Mouse (Mus musculus): ENCODE measurements around the gene Psmd14.

Psmd14 gene

DNA sequence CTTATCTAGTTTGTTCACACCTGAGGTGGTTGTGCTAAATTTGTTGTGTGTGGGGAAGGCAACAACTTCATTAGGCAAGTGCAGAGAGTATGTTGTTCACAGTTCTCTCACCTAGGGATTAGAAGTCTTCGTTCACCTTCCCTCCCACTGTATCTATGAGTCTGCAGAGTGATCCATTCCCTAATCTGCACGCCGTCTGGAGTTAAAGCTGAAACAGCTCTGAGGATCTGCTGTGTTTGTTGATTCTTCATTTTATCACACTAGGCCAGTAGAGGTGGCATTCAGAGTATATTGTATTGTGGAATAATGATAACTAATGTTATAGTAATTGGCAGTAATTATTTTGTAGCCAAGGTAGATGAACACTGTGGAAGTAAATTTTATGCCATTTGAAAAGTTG lies 48.5 kb downstream of the Psmd14 start:
- no peak for DNase-seq (ENCODE audit: low spot score in 2 of 2)

DNA sequence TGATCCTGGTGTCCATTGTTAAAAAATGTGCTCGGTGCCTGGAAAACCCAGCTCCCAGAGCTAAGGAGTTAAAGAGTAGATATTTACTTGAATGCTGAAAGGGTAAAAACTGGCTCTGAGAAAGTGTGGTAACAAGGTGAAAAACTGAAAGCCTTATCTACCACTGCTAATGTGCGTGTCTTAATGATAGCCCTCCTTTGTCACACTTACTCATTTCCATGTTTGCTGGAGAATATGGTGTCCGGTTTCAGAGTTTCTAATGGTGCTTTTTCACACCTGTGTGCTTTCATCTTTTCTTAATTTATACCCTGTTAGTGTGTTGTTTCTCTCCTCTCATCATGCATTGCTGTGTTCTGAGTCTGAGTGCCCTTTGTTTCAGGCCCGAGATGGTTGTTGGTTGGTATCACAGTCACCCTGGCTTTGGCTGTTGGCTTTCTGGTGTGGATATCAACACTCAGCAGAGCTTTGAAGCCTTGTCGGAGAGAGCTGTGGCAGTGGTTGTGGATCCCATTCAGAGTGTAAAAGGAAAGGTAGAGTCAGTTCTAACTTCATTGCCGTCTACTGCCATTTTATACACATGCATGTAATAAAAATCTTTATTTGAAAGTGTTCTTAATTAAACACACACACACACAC lies 53.1 kb downstream of the Psmd14 start:
- no peak for DNase-seq (ENCODE audit: low spot score in 2 of 2)

DNA sequence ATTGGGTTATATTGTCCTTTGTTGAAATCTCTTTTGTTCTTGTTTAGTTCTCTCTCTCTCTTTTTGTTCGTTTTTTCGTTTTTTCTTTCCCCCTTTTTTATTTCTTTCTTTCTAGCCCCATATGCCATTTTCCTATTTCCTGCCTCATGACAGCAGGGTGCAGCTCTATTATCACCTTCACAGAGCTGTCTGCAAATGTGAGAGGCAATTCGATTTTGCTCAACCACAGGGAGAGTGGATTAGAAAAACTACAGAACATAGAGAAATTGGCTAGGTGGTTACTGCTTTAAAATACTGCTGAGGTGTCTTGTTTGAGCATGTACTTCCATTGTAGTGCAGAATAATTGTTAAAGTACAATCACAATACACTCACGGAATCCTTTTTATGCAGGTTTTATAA lies 54.0 kb downstream of the Psmd14 start:
- DNase-seq (ENCODE audit: low spot score in 2 of 2): no peak

DNA sequence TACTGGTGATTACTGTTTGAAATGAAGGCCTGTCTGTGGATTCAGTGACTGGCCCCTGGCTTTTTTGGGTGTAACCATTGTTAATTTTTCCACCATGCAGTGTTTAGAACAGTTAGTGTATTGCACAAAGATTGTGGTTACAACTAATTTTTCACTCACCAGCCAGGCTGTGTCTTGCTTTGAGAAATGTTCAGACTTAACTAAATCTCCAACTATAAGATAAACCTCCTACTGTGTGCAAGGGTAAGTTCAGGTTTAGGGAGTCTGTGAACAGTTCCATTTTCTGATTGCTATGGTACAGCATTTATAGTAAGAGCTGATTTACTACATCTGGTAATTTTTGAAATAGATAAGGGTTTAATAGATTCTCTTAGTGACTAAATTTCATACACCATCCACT lies 69.3 kb downstream of the Psmd14 start:
- no peak for DNase-seq (ENCODE audit: low spot score in 2 of 2)

DNA sequence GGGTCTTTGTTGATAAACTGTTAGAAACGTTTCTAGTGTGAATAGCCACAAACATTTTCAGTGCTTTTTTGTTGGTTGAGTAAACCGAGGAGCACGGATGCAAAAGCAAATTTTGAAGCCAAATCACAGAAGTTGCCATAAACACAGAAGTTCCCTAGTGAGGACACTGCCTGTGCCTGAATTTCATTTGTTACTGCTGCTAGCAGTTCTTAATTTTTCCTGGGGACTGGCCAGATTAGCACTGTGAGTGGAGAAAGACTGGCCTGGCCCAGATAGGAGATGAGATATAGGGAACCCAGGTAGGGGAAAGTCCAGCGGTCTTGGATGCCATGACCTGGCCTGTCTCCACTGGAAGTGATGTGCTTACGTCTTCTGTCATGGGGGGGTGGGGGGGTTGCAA lies 83.5 kb downstream of the Psmd14 start:
- no peak for DNase-seq (ENCODE audit: low spot score in 2 of 2)

DNA sequence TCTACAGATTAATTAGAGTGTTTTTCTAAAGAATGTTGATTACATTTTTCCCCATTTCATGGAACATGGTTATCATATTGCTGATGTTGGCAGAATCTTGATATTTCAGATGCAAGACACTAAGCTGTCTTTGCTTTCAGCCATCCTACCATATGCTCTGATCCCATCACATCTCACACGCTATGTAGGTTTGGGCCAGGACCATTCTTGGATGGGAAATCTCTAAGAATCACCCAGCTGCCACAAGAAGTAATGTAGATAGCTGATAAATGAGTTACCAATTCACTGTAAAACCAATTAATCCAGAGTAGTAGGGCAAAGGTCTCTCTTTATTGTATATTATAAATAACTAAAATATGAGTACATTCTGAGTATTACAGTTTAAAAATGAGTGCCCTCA lies 86.6 kb downstream of the Psmd14 start:
- no peak for DNase-seq (ENCODE audit: low spot score in 2 of 2)

DNA sequence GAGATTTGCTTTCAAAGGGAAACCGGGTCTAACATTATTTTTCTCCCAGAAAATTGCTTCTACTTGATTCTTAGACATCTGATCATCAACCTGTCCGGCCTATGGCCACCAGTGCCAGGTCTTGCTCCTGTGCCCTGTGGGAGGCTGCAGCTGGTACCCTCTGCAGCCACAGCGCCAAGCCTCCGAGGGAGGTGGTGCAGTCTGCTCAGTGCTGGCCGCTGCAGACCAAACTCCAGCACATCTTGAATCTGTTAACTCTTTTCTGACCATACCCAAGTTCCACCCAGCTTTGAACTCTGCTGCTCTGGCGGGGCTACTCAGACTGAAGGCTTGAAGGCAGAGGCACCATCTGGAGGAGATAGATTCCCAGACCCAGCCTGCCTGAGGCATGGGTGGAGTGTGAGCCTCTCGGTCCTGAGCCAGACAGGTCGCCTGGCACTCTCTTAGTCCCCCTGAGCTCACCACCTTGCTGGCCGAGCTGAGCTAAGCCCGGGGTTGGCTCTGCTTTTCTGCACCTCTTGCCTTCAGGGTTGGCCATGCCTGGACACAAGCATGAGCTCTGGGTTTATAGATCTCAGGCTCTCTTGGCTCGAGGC lies 91.3 kb downstream of the Psmd14 start, which contains the start of gene Tbr1:
Tbr1 (plus strand) TSS at position 275 of the 596 bp plus-strand sequence.
- no peak for DNase-seq (ENCODE audit: low spot score in 2 of 2)

DNA sequence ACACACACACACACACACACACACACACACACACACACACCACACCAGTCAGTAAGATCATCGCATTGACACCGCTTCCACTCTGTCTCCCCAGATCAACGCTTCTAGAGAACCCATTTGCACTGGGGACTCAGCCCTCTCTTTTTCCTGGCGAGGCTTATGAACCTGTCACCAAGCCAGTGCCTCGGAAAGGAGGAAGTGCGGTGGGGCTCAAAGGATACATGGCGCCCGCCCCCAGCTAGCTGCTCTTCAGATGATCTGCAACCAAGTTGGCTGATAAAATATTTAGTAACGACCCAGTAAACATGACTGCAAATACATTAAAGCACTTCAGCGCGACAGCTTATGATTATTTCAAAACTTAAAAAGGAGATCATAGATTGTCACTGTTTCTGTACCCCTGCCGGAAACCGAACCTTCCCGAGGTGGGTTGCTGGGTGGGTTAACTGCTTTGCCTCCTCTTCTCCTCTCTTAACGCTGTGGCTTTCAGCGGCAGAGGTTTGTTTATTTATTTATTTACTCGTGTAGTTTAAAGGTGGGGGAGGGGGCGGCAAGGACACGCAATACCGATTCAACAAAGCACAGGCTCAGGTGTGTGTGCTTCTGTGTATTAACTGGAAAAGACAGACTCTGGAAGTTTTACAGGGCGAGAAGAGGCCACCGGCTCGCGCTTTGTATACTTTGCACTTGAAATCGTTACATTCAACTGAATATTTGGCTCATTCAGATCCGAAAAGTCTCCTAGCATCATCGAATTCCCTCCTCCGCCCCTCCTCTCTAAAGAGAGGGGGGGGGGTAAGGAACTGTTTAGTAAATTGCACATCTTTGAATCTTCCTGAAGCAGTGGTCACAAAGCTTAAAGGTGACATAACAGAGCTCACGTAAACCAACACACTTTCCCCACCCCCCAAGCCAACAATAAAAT lies 92.2 kb downstream of the Psmd14 start:
- no peak for DNase-seq (ENCODE audit: low spot score in 2 of 2)

DNA sequence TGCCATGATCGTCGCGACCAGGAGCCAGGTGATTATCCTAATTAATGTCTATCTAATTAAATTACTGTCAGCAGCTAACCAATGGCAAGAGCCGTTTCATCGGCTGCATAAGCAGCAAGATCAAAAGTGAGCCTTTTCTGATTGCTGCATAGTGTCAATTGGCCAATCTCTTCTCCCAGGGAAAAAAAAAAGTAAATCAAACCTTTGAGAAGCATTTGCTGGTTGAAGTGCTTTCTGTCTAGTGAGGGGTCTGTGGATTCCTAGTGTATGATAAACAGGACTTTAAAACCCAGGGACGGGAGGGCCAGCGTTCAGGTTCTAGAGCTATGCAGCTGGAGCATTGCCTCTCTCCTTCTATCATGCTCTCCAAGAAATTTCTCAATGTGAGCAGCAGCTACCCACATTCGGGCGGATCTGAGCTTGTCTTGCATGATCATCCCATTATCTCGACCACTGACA lies 92.9 kb downstream of the Psmd14 start:
- no peak for DNase-seq (ENCODE audit: low spot score in 2 of 2)

DNA sequence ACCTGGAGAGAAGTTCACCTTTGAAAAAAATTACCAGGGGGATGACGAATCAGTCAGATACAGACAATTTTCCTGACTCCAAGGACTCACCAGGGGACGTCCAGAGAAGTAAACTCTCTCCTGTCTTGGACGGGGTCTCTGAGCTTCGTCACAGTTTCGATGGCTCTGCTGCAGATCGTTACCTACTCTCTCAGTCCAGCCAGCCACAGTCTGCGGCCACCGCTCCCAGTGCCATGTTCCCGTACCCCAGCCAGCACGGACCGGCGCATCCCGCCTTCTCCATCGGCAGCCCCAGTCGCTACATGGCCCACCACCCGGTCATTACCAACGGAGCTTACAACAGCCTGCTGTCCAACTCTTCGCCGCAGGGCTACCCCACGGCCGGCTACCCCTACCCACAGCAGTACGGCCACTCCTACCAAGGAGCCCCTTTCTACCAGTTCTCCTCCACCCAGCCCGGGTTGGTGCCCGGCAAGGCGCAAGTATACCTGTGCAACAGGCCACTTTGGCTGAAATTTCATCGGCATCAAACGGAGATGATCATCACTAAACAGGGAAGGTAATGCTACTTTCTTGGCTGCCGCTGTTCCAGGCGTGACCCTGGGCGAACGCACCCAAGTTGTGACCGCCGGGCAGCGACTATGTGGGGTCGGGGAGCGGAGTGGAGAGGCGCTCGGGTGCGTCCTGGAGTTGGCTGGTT lies 93.5 kb downstream of the Psmd14 start:
- DNase-seq (ENCODE audit: low spot score in 2 of 2): no peak

DNA sequence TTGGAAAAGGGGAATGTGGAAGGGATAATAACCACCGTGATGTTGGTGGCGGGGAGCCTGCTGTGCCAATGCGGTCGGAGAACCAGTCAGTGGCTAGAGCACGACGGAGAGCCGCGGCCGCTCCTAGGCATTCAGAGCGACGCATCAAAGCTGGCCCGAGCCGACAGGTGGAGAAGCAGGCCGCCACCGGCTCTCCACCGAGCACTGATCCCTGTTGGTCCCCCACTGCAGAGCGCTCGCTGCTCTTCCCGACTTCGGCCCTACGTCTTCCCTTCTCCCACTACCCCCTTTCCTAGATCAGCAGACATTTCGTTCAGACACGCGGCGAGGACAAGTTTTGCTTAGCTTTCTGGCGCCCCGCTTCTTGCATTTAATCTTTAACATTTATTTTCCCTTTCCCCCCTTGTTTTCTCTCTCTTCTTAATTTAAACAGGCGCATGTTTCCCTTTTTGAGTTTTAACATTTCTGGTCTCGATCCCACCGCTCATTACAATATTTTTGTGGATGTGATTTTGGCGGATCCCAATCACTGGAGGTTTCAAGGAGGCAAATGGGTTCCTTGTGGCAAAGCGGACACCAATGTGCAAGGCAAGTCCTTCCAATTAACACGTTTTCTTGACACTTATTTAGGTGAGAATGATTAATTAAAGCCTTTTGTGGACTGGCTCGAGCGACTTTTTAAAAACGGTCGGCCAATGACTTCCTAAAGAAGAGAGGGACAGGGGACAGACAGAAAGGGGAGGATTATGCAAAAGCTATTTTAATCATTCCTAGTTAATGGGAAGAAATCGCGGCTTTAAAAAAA lies 94.2 kb downstream of the Psmd14 start:
- DNase-seq (ENCODE audit: low spot score in 2 of 2): no peak

DNA sequence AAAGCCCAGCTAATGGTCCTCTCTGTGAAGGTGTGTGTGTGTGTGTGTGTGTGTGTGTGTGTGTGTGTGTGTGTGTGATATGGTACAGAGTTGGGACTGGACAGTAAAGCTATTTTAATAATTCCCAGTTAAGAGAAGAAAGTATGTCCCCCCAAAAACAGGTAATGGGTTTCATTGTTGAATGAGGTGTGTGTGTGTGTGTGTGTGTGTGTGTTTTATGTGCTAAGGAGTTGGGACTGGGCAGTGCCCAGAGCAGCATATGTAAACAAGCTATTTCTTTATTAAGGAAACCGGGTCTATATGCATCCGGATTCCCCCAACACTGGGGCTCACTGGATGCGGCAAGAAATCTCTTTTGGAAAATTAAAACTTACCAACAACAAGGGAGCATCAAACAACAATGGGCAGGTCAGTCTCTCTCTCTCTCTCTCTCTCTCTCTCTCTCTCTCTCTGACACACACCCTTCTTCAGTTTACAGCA lies 94.9 kb downstream of the Psmd14 start:
- no peak for DNase-seq (ENCODE audit: low spot score in 2 of 2)

DNA sequence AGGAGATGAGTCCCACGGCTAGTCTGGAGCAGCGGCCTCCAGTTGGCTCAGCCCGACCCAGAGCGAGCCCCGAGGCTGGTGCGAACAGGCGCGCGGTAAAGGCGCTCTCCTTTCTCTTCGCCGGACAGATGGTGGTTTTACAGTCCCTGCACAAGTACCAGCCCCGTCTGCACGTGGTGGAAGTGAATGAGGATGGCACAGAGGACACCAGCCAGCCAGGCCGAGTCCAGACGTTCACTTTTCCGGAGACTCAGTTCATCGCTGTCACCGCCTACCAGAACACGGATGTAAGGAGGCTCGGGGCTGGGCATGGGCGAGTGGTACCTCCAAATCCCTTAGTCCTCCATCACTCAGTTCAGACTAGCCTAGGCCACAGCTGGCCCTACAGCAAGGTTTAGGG lies 95.7 kb downstream of the Psmd14 start:
- DNase-seq (ENCODE audit: low spot score in 2 of 2): no peak

DNA sequence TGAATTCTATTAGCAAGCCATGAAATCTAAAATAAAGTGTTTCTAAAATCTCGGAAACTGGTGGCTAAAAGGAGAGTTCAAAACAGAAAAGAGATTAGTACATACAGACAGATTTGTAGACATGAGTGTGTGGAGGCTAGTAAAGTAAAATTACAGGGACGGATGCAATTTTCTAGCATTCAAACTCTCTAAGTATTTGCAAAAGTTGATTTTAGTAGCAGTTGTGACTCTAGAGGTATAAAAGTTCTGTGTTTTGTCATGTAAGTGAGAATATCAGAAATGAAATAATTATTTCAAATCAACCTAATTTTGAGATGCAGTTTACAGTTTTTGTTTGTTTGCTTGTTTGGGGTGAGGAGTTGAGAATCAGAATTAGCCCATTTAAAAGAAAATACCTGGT lies 96.3 kb downstream of the Psmd14 start:
- DNase-seq (ENCODE audit: low spot score in 2 of 2): no peak

DNA sequence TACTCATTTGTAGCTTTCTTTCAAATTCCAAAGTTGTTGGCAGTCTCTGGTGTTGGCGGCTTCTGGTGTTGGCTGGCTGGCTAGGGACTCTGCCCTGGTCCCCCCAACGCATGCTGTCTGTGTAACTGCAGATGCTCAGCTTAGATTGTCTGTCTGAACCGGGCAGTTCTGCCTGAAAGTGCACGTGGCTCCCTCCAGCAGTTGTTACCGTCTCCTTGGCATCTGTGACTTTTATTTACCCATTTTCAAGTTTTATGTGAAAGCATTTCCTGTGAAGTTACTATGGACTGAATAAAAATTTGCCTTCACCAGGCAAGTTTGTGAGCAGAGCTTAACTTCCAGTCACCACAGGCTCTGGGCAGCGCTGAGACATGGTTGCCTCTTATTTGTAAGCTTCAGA lies 97.3 kb downstream of the Psmd14 start:
- DNase-seq (ENCODE audit: low spot score in 2 of 2): no peak

DNA sequence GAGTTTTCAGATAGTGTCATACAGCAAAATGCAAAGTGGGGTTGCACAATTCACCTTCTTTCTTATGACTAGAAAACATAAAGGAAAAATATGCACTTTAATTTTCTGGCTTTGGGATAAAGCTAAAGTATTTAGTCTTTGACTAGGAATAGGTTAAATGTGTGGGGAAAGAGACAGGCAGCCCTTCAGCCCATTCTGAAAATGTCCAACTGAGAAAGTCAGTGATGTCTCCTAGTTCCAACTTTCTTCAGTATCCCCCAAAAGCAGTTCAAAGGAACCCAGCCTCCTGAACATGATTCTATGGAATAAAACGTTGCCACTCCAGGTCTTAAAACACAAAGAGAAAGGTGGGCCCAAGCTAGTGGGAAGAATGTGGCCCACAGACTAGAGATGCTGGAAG lies 97.9 kb downstream of the Psmd14 start:
- DNase-seq (ENCODE audit: low spot score in 2 of 2): no peak

DNA sequence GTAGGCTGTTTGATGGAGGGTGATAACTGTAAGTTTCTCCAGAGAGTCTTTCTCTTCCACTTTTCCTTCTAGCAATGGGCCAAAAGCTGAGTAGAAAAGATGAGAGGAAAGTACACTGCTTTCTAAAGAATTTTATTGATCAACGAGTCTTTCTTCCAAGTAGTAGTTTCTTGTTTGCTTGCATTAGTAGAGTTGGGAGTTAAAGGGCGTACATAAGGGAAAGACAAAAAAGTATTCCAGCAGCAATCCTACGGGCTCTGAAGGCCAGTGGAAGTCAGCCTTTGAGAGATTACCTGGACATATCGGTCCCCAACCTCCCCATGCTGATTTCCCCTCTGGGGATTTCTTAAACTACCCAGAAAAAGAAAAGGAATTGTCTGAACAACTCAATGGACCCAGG lies 99.3 kb downstream of the Psmd14 start:
- DNase-seq (ENCODE audit: low spot score in 2 of 2): no peak

DNA sequence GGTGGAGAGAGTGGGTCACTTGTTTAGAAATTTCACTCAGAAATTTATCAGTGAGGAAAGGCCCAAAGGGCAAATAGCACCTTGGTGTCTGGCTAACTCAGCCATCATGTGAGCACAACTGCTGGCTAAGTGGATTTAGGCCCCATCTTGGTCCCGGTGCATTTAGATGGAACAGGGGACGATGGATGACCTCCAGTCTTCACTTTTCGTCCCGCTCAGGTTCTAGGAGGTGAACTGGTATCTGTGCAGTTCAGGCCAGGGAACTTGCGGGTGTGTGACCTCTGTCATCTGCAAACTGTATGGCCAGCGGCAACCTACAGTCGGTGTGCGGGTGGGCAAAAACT lies 99.6 kb downstream of the Psmd14 start:
- DNase-seq (ENCODE audit: low spot score in 2 of 2): no peak

DNA sequence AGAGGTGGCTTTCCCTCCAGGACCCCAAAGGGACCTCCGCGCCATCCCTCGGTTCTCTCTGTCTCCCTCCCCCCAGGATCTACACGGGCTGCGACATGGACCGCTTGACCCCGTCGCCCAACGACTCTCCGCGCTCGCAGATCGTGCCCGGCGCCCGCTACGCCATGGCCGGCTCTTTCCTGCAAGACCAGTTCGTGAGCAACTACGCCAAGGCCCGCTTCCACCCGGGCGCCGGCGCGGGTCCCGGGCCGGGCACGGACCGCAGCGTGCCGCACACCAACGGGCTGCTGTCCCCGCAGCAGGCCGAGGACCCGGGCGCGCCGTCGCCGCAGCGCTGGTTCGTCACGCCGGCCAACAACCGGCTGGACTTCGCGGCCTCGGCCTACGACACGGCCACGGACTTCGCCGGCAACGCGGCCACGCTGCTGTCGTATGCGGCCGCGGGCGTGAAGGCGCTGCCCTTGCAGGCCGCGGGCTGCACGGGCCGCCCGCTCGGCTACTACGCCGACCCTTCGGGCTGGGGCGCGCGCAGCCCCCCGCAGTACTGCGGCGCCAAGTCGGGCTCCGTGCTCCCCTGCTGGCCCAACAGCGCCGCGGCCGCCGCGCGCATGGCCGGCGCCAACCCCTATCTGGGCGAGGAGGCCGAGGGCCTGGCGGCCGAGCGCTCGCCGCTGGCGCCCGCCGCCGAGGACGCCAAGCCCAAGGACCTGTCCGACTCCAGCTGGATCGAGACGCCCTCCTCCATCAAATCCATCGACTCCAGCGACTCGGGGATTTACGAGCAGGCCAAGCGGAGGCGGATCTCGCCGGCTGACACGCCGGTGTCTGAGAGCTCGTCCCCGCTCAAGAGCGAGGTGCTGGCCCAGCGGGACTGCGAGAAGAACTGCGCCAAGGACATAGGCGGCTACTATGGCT lies 100.3 kb downstream of the Psmd14 start:
- DNase-seq (ENCODE audit: low spot score in 2 of 2): no peak

DNA sequence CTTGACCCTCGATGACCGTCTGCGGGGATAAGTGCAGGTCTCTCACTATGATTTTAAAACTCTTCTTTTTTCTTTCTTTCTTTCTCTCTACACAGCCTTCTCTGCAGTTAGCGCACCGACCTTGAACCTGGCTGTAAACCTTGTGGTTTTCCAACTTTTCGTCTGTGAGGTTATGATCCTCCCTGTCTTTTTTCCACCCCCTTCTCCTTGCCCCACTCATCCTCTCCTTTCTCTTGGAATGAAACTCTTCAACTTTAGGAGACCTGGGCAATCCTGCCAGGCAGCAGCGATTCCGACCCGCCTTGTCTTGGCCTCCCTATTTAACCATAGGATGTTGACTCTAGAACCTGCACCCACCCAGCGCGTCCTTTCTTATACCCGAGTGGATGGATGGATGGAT lies 101.0 kb downstream of the Psmd14 start:
- no peak for DNase-seq (ENCODE audit: low spot score in 2 of 2)

Measured in spleen, postnatal 14 days (tissue).